Mouse (Mus musculus): ENCODE measurements around the gene Slc17a5.

DNA sequence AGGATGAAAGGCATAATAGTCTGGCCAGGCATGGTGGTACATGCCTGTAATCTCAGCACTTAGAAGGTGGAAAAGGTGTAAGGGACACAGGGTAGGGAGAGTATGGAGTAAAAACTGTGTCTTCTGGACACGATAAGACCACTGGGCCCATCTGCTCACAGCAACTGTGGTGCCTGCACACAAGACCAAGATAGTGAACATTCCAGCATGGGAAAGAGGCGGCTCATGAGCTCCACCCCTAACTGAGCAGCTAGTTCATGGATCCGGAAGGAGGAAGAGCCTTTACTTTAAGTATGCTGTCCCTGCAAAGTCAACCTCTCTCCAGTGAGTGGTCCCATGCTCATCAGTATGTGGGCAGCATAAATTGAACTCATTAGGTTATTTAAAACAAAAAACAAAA lies 83.2 kb downstream of the Slc17a5 start:
- TF ChIP-seq GATA1 (IDR thresholded peaks at IDR 0.05; ENCODE audit: borderline replicate concordance, low read length) (no peak), FLI1 (IDR thresholded peaks at IDR 0.05; ENCODE audit: low read length) (no peak)
